Mouse (Mus musculus): ENCODE measurements around the gene Aqp12. TPM values are rescaled to one million over a fixed set of nuclear protein-coding genes. Genes with fewer than 3 reads are reported as not detected.

The Aqp12 gene
- polyA plus RNA-seq, 1 experiment from 2014 or later, result 0.16 TPM

- 17% methylated on average over 11 of the region's 11 CpGs for WGBS
- no peak overlapping the region for H3K4me3 ChIP-seq (ENCODE audit: low read depth, low read length)
- no peaks in the 10 kb centered on the region for H3K9me3 ChIP-seq (ENCODE audit: control insufficient read depth, low read length)
- H3K4me2 ChIP-seq (ENCODE audit: low read length), result no peak overlapping the region
- H3K27me3 ChIP-seq (replicated peaks; ENCODE audit: control insufficient read depth, insufficient read depth, low read length), result no peaks in the 10 kb centered on the region; the same call in 1 of the 2 replicates
- H3K4me1 ChIP-seq (replicated peaks; ENCODE audit: control insufficient read depth, insufficient read depth, low read length), result no peaks in the 10 kb centered on the region; the same call in 1 of the 2 replicates
- H3K36me3 ChIP-seq (ENCODE audit: control insufficient read depth, insufficient read depth, low read length), result no peaks in the 10 kb centered on the region
- DNase-seq (ENCODE audit: low spot score) (no peak), ATAC-seq (replicated peaks; ENCODE audit: low FRiP score, low TSS enrichment, low read depth) (0 out of 2 replicates have a peak, but pooled peaks have one; percentile 30)
- no peak overlapping the region for H3K27ac ChIP-seq (ENCODE audit: low read depth)
- no peak overlapping the region for H3K9ac ChIP-seq (ENCODE audit: low read length)
These were observed 27.0 kb upstream of the Aqp12 start for GRCm38 (mm10) chr1:92979073-92979602.

GRCm38 (mm10) chr1:92981056-92981845 is 24.9 kb upstream of the Aqp12 start:
- WGBS, result 83% methylated on average over 7 of the region's 7 CpGs
- no peak for DNase-seq (ENCODE audit: low spot score)
- Histone ChIP-seq H3K4me3 (ENCODE audit: low read depth, low read length) (no peak overlapping the region), H3K9me3 (ENCODE audit: control insufficient read depth, low read length) (no peaks in the 10 kb centered on the region), H3K4me1 (replicated peaks; ENCODE audit: control insufficient read depth, insufficient read depth, low read length) (no peaks in the 10 kb centered on the region; the same call in 1 of the 2 replicates), H3K27ac (ENCODE audit: low read depth) (no peak overlapping the region), H3K27me3 (replicated peaks; ENCODE audit: control insufficient read depth, insufficient read depth, low read length) (no peaks in the 10 kb centered on the region; the same call in 1 of the 2 replicates), H3K9ac (ENCODE audit: low read length) (no peak overlapping the region), H3K36me3 (ENCODE audit: control insufficient read depth, insufficient read depth, low read length) (no peaks in the 10 kb centered on the region), H3K4me2 (ENCODE audit: low read length) (no peak overlapping the region)
- no peak for ATAC-seq (replicated peaks; ENCODE audit: low FRiP score, low TSS enrichment, low read depth)

GRCm38 (mm10) chr1:92982931-92983605 is 23.1 kb upstream of the Aqp12 start:
- no peak overlapping the region for H3K9ac ChIP-seq (ENCODE audit: low read length)
- H3K9me3 ChIP-seq (ENCODE audit: control insufficient read depth, low read length), result no peaks in the 10 kb centered on the region
- ATAC-seq (replicated peaks; ENCODE audit: low FRiP score, low TSS enrichment, low read depth) (no peak), DNase-seq (ENCODE audit: low spot score) (no peak)
- H3K36me3 ChIP-seq (ENCODE audit: control insufficient read depth, insufficient read depth, low read length), result no peaks in the 10 kb centered on the region
- H3K4me1 ChIP-seq (replicated peaks; ENCODE audit: control insufficient read depth, insufficient read depth, low read length), result no peaks in the 10 kb centered on the region; the same call in 1 of the 2 replicates
- WGBS, result 91% methylated on average over 17 of the region's 17 CpGs
- H3K4me2 ChIP-seq (ENCODE audit: low read length), result no peak overlapping the region
- H3K27ac ChIP-seq (ENCODE audit: low read depth), result no peak overlapping the region
- no peaks in the 10 kb centered on the region; the same call in 1 of the 2 replicates for H3K27me3 ChIP-seq (replicated peaks; ENCODE audit: control insufficient read depth, insufficient read depth, low read length)
- no peak overlapping the region for H3K4me3 ChIP-seq (ENCODE audit: low read depth, low read length)

GRCm38 (mm10) chr1:92984999-92985398 is 21.1 kb upstream of the Aqp12 start:
- H3K9ac ChIP-seq (ENCODE audit: low read length), result no peak overlapping the region
- ATAC-seq (replicated peaks; ENCODE audit: low FRiP score, low TSS enrichment, low read depth), result no peak
- H3K4me1 ChIP-seq (replicated peaks; ENCODE audit: control insufficient read depth, insufficient read depth, low read length), result no peaks in the 10 kb centered on the region
- H3K27ac ChIP-seq (ENCODE audit: low read depth), result no peak overlapping the region
- no peak for DNase-seq (ENCODE audit: low spot score)
- H3K27me3 ChIP-seq (replicated peaks; ENCODE audit: control insufficient read depth, insufficient read depth, low read length), result no peaks in the 10 kb centered on the region
- H3K4me3 ChIP-seq (ENCODE audit: low read depth, low read length), result no peak overlapping the region
- H3K4me2 ChIP-seq (ENCODE audit: low read length), result no peak overlapping the region
- no peaks in the 10 kb centered on the region for H3K9me3 ChIP-seq (ENCODE audit: control insufficient read depth, low read length)
- H3K36me3 ChIP-seq (ENCODE audit: control insufficient read depth, insufficient read depth, low read length), result no peaks in the 10 kb centered on the region
- WGBS, result 83% methylated on average over 5 of the region's 5 CpGs

- Histone ChIP-seq H3K9ac (ENCODE audit: low read length) (no peak overlapping the region), H3K27me3 (replicated peaks; ENCODE audit: control insufficient read depth, insufficient read depth, low read length) (no peaks in the 10 kb centered on the region), H3K4me3 (ENCODE audit: low read depth, low read length) (no peak overlapping the region), H3K27ac (ENCODE audit: low read depth) (no peak overlapping the region), H3K4me1 (replicated peaks; ENCODE audit: control insufficient read depth, insufficient read depth, low read length) (no peaks in the 10 kb centered on the region), H3K36me3 (ENCODE audit: control insufficient read depth, insufficient read depth, low read length) (no peaks in the 10 kb centered on the region), H3K9me3 (ENCODE audit: control insufficient read depth, low read length) (no peaks in the 10 kb centered on the region), H3K4me2 (ENCODE audit: low read length) (no peak overlapping the region)
- ATAC-seq (replicated peaks; ENCODE audit: low FRiP score, low TSS enrichment, low read depth), result 0 out of 2 replicates have a peak, but pooled peaks have one; percentile 36
- 50% methylated on average over 4 of the region's 4 CpGs for WGBS
- no peak for DNase-seq (ENCODE audit: low spot score)
These were observed 17.2 kb upstream of the Aqp12 start for GRCm38 (mm10) chr1:92988894-92989293.

- Histone ChIP-seq H3K9me3 (ENCODE audit: control insufficient read depth, low read length) (no peaks in the 10 kb centered on the region), H3K4me2 (ENCODE audit: low read length) (no peak overlapping the region), H3K4me3 (ENCODE audit: low read depth, low read length) (no peak overlapping the region), H3K9ac (ENCODE audit: low read length) (no peak overlapping the region), H3K36me3 (ENCODE audit: control insufficient read depth, insufficient read depth, low read length) (no peaks in the 10 kb centered on the region), H3K27me3 (replicated peaks; ENCODE audit: control insufficient read depth, insufficient read depth, low read length) (no peaks in the 10 kb centered on the region), H3K27ac (ENCODE audit: low read depth) (no peak overlapping the region), H3K4me1 (replicated peaks; ENCODE audit: control insufficient read depth, insufficient read depth, low read length) (no peaks in the 10 kb centered on the region)
- WGBS, result 54% methylated on average over 4 of the region's 4 CpGs
- DNase-seq (ENCODE audit: low spot score) (no peak), ATAC-seq (replicated peaks; ENCODE audit: low FRiP score, low TSS enrichment, low read depth) (no peak)
These were observed 16.2 kb upstream of the Aqp12 start for GRCm38 (mm10) chr1:92989891-92990290.

GRCm38 (mm10) chr1:92992214-92992855 is 13.8 kb upstream of the Aqp12 start:
- WGBS, result 81% methylated on average over 6 of the region's 6 CpGs
- H3K4me3 ChIP-seq (ENCODE audit: low read depth, low read length), result no peak overlapping the region
- no peak overlapping the region for H3K9ac ChIP-seq (ENCODE audit: low read length)
- ATAC-seq (replicated peaks; ENCODE audit: low FRiP score, low TSS enrichment, low read depth), result no peak
- no peak for DNase-seq (ENCODE audit: low spot score)
- H3K9me3 ChIP-seq (ENCODE audit: control insufficient read depth, low read length), result no peaks in the 10 kb centered on the region
- H3K4me1 ChIP-seq (replicated peaks; ENCODE audit: control insufficient read depth, insufficient read depth, low read length), result no peaks in the 10 kb centered on the region
- no peaks in the 10 kb centered on the region for H3K36me3 ChIP-seq (ENCODE audit: control insufficient read depth, insufficient read depth, low read length)
- H3K27ac ChIP-seq (ENCODE audit: low read depth), result no peak overlapping the region
- H3K4me2 ChIP-seq (ENCODE audit: low read length), result no peak overlapping the region
- H3K27me3 ChIP-seq (replicated peaks; ENCODE audit: control insufficient read depth, insufficient read depth, low read length), result no peaks in the 10 kb centered on the region

- Histone ChIP-seq H3K4me2 (ENCODE audit: low read length) (no peak overlapping the region), H3K9ac (ENCODE audit: low read length) (no peak overlapping the region), H3K9me3 (ENCODE audit: control insufficient read depth, low read length) (no peaks in the 10 kb centered on the region), H3K27ac (ENCODE audit: low read depth) (no peak overlapping the region), H3K4me1 (replicated peaks; ENCODE audit: control insufficient read depth, insufficient read depth, low read length) (no peaks in the 10 kb centered on the region), H3K36me3 (ENCODE audit: control insufficient read depth, insufficient read depth, low read length) (no peaks in the 10 kb centered on the region), H3K27me3 (replicated peaks; ENCODE audit: control insufficient read depth, insufficient read depth, low read length) (no peaks in the 10 kb centered on the region), H3K4me3 (ENCODE audit: low read depth, low read length) (no peak overlapping the region)
- WGBS, result 86% methylated on average over 2 of the region's 2 CpGs
- DNase-seq (ENCODE audit: low spot score), result no peak
- ATAC-seq (replicated peaks; ENCODE audit: low FRiP score, low TSS enrichment, low read depth), result no peak
These were observed 13.3 kb upstream of the Aqp12 start for GRCm38 (mm10) chr1:92992880-92993279.

All from intestine, embryonic 14.5 days (tissue).